Mouse (Mus musculus) adrenal gland, postnatal 10 days (tissue): ENCODE results near the gene Lingo2. TPM values are rescaled to one million over a fixed set of nuclear protein-coding genes. Genes with fewer than 3 reads are reported as not detected.

Experiments used
- DNase-seq: peaks from one replicate; pipeline ENCODE4 v3.0.0; 2021; ENCODE audit warnings: mixed read lengths
- total RNA-seq, 2 experiments: library from RNA; stranded (reverse); gene quantifications; 2 replicates each; pipeline ENCODE4 v1.2.3; 2021

Gene Lingo2
- total RNA-seq, 2 experiments from 2014 or later, result 0.66 to 1.8 TPM

DNA sequence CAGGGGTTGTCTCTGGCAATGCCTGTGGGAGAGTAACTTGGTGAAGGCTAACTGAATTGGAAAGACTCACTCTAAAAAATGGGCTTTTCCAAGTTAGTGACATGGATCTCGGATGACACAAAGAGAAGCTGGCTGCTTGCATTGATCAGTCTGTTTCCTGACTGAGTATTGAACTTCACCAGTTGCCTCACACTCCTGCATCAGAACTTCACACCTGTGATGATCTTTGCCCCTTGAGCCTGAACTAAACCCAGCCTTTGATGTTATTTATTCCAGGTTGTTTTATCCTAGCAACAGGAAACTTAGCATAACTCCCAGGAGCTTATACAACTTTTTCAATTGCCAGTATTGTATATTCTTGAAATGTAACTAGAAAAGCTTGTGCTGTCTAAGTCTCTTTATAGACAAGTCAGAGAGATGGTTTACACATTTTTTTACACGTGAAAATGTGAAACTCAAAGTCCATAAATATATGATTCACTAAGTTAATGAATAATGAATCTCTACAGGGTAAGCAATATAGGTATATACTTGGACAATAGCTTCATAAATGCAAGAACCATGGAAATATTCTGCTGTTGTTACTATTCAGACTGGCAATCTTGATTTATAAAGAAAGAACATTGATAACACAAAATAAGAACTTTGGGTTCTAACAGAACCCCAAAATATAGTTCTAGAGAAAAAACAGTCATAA is 410.7 kb downstream of the Lingo2 start:
- no peak for DNase-seq

DNA sequence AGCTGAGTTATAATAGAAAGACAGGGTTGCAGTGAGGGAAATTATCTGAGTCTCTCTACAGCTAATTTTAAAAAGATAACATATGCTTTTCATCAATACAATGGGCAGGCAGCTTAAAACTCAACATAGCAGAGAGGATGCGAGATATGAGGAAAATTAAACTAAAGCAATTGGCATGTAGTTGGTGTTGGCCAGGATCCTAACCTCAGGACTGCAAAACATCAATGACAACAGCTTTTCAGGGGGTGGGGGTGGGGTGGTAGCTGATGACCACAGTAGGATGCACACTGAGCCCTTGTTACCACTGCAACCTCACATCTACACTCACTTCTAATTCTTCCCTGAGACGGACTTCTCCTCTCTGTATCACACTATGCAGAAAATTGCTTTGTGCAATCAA is 417.7 kb downstream of the Lingo2 start:
- DNase-seq, result no peak

DNA sequence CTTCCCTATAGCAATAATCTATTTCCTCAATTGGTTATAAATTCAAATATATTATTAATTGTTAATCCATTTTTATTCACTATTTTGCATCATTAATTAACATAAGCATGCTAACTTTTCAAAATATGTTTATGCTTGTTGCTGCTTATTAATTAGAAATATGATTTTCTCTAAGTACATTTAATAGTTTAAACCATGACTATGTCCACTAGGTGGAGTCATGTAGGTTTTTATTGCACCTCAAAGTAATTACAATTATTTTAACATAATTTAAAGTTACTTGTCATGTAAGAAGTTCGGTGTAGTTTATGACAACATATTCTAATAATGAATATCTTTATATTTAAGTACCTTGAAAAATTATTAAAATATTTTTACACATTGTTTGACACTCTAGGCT is 461.3 kb downstream of the Lingo2 start:
- DNase-seq, result no peak

- DNase-seq, result no peak
These were observed 516.3 kb downstream of the Lingo2 start for GRCm38 (mm10) chr4:36435211-36435610.

GRCm38 (mm10) chr4:36426192-36426591 is 525.4 kb downstream of the Lingo2 start:
- DNase-seq, result no peak

DNA sequence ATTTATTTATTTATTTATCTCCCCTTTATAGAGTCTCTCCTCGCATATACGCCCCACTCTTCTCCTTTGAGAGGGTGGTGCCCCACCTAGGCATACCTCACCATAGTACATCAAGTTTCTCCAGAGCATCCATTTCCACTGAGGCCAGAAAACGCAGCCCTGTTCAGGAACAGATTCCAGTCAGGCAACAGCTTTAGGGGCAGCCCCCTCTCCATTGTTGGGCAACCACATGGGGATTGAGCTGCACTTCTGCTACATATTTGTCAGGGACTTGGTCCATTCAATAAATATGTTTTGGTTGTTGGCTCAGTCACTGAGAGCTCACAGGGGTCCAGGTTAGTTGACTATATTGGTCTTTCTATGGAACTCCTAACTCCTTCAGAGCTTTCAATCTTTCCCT is 544.2 kb downstream of the Lingo2 start:
- DNase-seq, result no peak

GRCm38 (mm10) chr4:36368925-36369324 is 582.6 kb downstream of the Lingo2 start:
- DNase-seq, result no peak

DNA sequence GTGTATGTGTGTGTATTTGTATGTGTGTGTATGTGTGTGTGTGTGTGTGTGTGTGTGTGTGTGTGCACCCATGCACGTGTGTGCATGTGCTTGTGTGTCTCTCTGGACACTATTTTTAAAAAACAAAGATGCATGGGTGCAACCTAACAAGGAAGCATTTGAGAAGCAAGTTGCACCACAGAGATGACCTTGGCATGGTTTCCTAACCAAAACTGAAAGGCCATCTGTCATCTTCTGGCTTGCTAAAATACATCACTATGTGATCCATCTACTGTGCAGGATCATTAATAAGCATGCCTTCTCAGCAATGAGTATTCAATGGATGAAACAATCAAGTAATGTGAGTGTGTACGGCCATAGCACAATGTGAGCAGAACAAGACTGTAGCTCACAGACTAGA is 597.1 kb downstream of the Lingo2 start:
- DNase-seq, result peak; percentile 1

DNA sequence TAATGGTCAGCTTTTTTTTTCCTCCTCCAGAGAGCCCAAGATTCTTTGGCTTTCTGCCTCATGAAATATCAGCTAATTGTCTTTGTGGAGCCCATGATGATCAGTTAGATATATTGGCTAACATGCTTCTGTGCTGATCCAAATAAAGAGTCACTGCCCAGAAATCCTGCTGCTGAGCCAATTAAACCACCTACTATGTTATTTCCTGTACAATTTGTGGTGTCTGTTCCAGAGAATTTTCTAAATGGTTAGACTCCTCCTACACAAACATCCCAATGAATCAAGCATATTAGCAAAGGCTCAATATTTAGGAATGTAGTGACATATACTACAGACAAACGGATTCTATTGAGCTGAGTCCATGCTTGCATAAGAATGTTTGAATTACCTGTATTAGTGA is 619.8 kb downstream of the Lingo2 start:
- no peak for DNase-seq

DNA sequence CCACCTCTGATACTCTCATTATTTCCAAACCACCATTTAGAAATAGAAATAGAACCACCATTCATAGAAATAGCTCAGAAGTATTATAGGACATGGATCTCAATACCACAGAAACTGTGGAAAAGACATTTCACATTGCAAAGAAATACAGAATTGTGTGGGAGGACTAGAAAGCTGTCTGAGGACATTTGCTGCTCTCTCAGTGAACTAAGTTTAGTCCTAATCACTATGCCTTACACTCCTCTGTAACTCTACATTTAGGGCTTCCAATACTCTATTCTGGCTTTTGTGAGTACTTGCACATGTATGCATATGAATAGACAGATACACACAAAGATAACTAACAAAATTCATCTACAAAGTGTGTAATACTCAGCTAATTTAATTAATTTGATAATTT is 625.9 kb downstream of the Lingo2 start:
- no peak for DNase-seq

DNA sequence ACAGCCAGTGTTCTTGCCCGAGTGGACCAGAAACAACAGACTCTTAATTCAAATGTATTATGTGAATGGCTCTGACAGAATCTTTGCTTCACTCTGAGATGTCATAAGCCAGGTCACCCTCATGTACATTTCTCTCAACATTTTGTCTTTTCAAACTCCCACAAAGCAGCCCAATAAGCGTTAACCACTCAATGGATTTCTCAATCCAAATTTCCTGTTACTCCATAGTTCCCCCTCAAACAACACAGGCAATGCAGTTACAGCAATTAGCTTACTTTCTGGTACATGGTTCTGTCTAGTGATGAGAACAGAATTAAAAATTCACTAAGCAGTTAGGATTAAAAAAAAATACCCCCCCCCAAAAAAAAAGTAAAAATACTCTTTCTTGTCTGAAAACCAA is 638.5 kb downstream of the Lingo2 start:
- no peak for DNase-seq

DNA sequence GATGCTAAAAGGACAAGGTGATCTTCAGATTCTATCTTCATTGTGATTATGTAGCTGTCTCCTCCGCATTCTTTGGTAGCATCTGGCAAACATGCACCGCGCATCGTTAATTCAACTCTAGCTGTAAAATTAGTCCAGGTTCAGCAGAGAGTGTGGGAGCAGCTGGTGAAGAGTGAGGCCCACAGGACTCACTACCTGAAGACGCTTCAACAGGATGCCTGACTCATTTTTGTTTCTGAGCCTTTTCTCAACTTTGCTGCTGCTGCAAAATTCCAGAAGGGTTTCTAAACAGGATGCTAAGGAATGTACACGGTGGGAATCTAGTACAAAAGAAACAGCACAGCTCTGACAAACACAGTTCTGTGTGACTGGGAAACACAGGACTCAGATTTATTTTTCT is 640.1 kb downstream of the Lingo2 start:
- DNase-seq, result no peak

DNA sequence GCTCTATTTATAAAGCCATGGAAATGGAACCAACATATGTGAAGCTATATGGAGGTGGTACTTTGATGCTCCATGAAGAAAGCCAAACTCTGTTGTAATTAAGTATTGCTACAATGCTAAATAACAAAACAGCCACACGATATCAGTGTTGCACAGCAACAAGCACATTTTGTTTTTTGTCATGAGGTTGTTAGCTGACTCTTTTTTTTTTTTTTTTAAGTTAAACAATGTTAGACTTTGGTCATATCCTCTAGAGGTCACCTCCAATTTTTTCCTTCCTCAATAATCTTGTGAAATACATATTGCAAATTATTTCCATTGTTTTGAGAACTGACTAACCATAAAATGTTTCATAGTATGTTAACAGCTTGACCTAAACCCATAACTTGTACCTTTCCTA is 646.3 kb downstream of the Lingo2 start:
- DNase-seq, result no peak

- DNase-seq, result no peak
These were observed 661.9 kb downstream of the Lingo2 start for GRCm38 (mm10) chr4:36289701-36290053.

GRCm38 (mm10) chr4:36288813-36289700 is 662.5 kb downstream of the Lingo2 start:
- DNase-seq, result peak; percentile 75

DNA sequence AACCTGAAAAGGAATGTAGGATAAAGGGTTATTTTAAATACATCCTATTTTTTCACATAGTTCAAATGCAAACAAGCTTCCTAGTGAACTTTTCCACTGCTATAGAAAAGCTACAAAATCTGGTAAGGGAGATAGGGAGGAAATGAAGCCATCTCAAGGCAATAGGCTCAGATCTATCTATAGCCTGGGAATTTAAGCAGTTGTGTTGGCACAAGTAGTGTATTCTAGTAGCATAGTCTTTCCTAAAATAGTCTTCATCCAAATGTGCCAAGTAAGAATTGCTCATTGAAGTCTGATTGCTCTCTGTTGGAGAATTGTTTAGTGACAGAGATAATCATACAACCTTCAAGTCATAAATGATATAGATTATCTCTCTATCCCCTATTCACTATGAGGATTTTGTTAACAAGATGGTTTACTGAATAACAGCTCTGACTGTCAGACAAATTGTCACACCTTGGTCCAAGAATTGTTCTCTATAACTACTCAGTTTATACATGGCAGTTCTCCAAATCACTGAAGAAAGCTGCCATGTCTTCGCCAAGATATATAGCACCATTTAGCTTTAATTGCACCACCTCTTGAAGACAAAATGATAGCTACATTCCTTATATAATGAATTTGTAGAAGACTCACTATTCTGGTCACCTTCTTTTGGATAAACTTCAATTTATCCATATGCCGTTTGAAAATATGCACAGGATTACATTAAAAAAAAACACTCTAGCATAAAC is 688.9 kb downstream of the Lingo2 start:
- DNase-seq, result no peak

GRCm38 (mm10) chr4:36186231-36186922 is 765.2 kb downstream of the Lingo2 start:
- peak; percentile 54 for DNase-seq

DNA sequence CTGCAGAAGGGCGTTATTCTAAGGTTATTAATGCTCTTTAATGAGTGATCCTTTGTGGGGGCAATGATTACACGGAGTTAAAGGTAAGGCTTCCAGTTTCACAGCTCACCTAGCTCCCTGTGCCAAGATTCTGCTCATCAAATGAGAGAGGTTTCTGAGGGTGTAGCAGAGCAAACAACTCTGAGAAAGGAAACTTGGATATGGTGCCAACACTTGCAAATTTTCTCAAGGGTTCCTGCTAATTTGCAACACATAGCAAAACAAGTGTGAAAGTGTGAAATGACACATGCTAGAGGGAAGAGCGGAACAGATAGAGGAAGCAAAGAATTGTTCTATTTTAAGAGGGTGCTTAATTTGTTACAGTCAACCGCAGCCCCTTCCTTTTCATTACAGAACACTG is 767.9 kb downstream of the Lingo2 start:
- no peak for DNase-seq

GRCm38 (mm10) chr4:36170099-36170498 is 781.4 kb downstream of the Lingo2 start:
- no peak for DNase-seq

DNA sequence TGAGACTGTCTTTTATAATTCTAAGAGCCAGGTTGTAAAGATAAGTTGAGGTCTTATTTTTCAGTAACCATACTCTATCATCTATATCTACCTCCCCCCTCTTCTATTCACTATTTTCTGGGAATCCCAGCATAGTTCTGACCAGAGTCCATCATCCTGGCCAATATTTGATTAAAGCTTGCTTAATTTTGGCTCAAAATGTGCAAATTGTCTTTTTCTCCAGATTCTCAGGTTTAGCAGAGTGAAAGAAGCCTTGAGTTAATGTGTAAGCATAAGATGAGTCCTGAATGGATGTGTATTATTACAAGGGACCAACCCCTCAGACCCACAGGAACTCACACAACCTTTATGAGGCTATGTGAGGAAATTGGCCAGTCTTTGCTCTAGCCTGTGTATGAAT is 820.2 kb downstream of the Lingo2 start:
- no peak for DNase-seq

- no peak for DNase-seq
These were observed 856.1 kb downstream of the Lingo2 start for GRCm38 (mm10) chr4:36095482-36095881.

- DNase-seq, result no peak
These were observed 870.3 kb downstream of the Lingo2 start for GRCm38 (mm10) chr4:36081095-36081852.
